Mouse (Mus musculus) heart, embryonic 11.5 days (tissue): ENCODE data around the gene Nxph4. TPM values are rescaled to one million over a fixed set of nuclear protein-coding genes. Genes with fewer than 3 reads are reported as not detected.

Experiments used
- ATAC-seq: fragments of 200-750 bp; cut with Nextera tagmentation; replicated peaks from 2 replicates; pipeline ENCODE4 v1.8.0; 2017; ENCODE audit warnings: moderate library complexity; ENCODE audit not compliant: insufficient number of reproducible peaks, low FRiP score, low TSS enrichment
- H3K27ac ChIP-seq: fragments of 300-500 bp; sonication (generic); 2 replicates; pipeline ENCODE4 v1.5.1; 2014; ENCODE audit warnings: mild to moderate bottlenecking, low read depth, low read length
- H3K27me3 ChIP-seq: fragments of 300-500 bp; sonication (generic); 2 replicates; pipeline ENCODE4 v1.6.1; 2014; ENCODE audit warnings: mild to moderate bottlenecking, low read length, mixed read lengths; ENCODE audit not compliant: control insufficient read depth, insufficient read depth
- H3K36me3 ChIP-seq: fragments of 300-500 bp; sonication (generic); 2 replicates; pipeline ENCODE4 v1.6.1; 2014; ENCODE audit warnings: mild to moderate bottlenecking, low read length, moderate library complexity, mixed read lengths; ENCODE audit not compliant: control insufficient read depth, insufficient read depth
- H3K4me1 ChIP-seq: fragments of 300-500 bp; sonication (generic); 2 replicates; pipeline ENCODE4 v1.6.1; 2014; ENCODE audit warnings: low read length; ENCODE audit not compliant: control insufficient read depth, insufficient read depth
- H3K4me2 ChIP-seq: fragments of 300-500 bp; sonication (generic); 2 replicates; pipeline ENCODE4 v1.6.1; 2014; ENCODE audit warnings: mild to moderate bottlenecking, moderate library complexity
- H3K4me3 ChIP-seq: fragments of 300-500 bp; sonication (generic); 2 replicates; pipeline ENCODE4 v1.5.1; 2014; ENCODE audit warnings: low read depth, low read length
- H3K9ac ChIP-seq: fragments of 300-500 bp; sonication (generic); 2 replicates; pipeline ENCODE4 v1.6.1; 2014; ENCODE audit warnings: mild to moderate bottlenecking, low read depth, low read length, moderate library complexity
- H3K9me3 ChIP-seq: fragments of 300-500 bp; sonication (generic); replicated peaks from 2 replicates; pipeline ENCODE4 v1.6.1; 2016; ENCODE audit warnings: low read length; ENCODE audit not compliant: control insufficient read depth
- WGBS: fragments of 180-500 bp; shearing (Covaris S2); extraction: QIAGEN DNeasy Blood & Tissue Kit; methylation state at CpG from one replicate; pipeline ENCODE4 v1.1.7; 2014; ENCODE audit not compliant: insufficient replicate concordance; 5-methylcytosine and 5-hydroxymethylcytosine counted together
- polyA plus RNA-seq: library from polyadenylated mRNA; unstranded; fragments of >200 nt; fragmentation: Nextera tagmentation; extraction: Ambion mirVana; gene quantifications from 2 replicates; pipeline ENCODE4 v1.2.1, GENCODE M21; 2014

Nxph4 gene
- polyA plus RNA-seq, 1 experiment from 2014 or later, result 0.33 TPM

GRCm38 (mm10) chr10:127511634-127512306 lies 22.6 kb downstream of the Nxph4 start:
- H3K4me2 ChIP-seq, result peak overlapping the region; percentile 94
- peaks cover 89% of the 10 kb centered on the region for H3K27me3 ChIP-seq
- H3K9ac ChIP-seq, result peak overlapping the region; percentile 58; the same call in 1 of the 2 replicates
- H3K36me3 ChIP-seq, result no peaks in the 10 kb centered on the region
- peaks cover 60% of the 10 kb centered on the region for H3K4me1 ChIP-seq
- 1% methylated on average over 45 of the region's 46 CpGs for WGBS
- no peak overlapping the region for H3K27ac ChIP-seq
- no peak for ATAC-seq
- H3K4me3 ChIP-seq, result peak overlapping the region; percentile 49
- H3K9me3 ChIP-seq, result no peaks in the 10 kb centered on the region

GRCm38 (mm10) chr10:127510895-127511617 lies 23.3 kb downstream of the Nxph4 start:
- H3K4me3 ChIP-seq, result peak overlapping the region; percentile 49; the same call in 1 of the 2 replicates
- H3K4me2 ChIP-seq, result peak overlapping the region; percentile 94
- no peak overlapping the region for H3K9ac ChIP-seq
- no peak for ATAC-seq
- 7% methylated on average over 11 of the region's 11 CpGs for WGBS
- H3K36me3 ChIP-seq, result no peaks in the 10 kb centered on the region
- no peak overlapping the region for H3K27ac ChIP-seq
- peaks cover 85% of the 10 kb centered on the region for H3K27me3 ChIP-seq
- H3K9me3 ChIP-seq, result no peaks in the 10 kb centered on the region
- H3K4me1 ChIP-seq, result peaks cover 53% of the 10 kb centered on the region

GRCm38 (mm10) chr10:127509837-127510701 lies 24.3 kb downstream of the Nxph4 start:
- Histone ChIP-seq H3K27me3 (peaks cover 77% of the 10 kb centered on the region), H3K9ac (no peak overlapping the region), H3K9me3 (no peaks in the 10 kb centered on the region), H3K4me1 (peaks cover 50% of the 10 kb centered on the region), H3K4me3 (peak overlapping the region; percentile 47; the same call in 1 of the 2 replicates), H3K4me2 (peak overlapping the region; percentile 81), H3K27ac (no peak overlapping the region), H3K36me3 (no peaks in the 10 kb centered on the region)
- WGBS, result 6% methylated on average over 17 of the region's 17 CpGs
- ATAC-seq, result no peak

DNA sequence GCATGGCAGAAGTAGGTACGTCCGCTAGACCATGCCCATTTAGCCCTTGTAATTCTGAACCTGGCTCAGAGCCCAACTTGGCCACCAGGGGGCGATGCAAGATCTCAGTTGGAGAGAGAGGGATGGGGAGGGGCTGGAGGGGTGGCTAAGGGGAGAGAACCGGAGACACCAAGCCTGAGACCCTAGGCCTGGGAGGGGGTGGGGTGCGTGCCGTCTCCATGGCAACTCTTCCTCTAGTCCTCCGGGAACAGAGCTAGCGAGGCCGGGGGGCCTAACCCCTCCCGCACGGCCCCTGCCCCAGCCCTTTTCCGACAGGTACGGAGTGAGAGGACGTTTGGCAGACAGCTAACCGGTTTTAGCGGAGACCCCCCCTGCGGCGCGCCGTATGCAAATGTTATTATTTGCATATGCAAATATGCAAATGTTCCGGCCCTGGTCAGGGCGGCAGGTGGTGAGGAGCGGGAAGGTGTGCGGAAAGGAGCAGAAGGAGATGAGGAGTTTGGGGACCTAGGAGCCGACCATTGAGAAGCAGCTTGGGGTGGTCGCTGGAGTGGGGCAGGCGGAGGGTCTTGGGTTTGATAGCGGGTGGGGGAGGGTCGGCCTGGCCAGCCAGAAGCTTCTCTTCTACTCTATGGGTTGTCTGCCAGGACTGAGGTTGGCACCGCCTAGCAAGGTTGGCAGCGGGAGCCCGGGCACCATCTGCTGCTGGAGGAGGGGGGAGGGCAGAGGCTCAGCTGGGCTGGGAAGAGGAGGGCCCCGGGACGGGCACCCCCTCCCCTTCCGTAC lies 25.1 kb downstream of the Nxph4 start:
- peak; percentile 14; the same call in 1 of the 2 replicates for ATAC-seq
- Histone ChIP-seq H3K4me2 (peak overlapping the region; percentile 81), H3K27ac (no peak overlapping the region), H3K9ac (peak overlapping the region; percentile 22; the same call in 1 of the 2 replicates), H3K27me3 (peaks cover 69% of the 10 kb centered on the region), H3K36me3 (no peaks in the 10 kb centered on the region), H3K4me3 (peak overlapping the region; percentile 47), H3K9me3 (no peaks in the 10 kb centered on the region), H3K4me1 (peaks cover 41% of the 10 kb centered on the region)
- WGBS, result under 1% methylated on average over 35 of the region's 35 CpGs

- Histone ChIP-seq H3K27me3 (peaks cover 60% of the 10 kb centered on the region), H3K9ac (no peak overlapping the region), H3K36me3 (peaks cover 2% of the 10 kb centered on the region; the same call in 1 of the 2 replicates), H3K27ac (no peak overlapping the region), H3K4me3 (0 out of 2 replicates have a peak overlapping the region, but pooled peaks have one; percentile 47), H3K4me2 (peak overlapping the region; percentile 81), H3K9me3 (no peaks in the 10 kb centered on the region), H3K4me1 (peaks cover 33% of the 10 kb centered on the region)
- no peak for ATAC-seq
- 4% methylated on average over 15 of the region's 15 CpGs for WGBS
These were observed 26.1 kb downstream of the Nxph4 start for GRCm38 (mm10) chr10:127508239-127508638.

DNA sequence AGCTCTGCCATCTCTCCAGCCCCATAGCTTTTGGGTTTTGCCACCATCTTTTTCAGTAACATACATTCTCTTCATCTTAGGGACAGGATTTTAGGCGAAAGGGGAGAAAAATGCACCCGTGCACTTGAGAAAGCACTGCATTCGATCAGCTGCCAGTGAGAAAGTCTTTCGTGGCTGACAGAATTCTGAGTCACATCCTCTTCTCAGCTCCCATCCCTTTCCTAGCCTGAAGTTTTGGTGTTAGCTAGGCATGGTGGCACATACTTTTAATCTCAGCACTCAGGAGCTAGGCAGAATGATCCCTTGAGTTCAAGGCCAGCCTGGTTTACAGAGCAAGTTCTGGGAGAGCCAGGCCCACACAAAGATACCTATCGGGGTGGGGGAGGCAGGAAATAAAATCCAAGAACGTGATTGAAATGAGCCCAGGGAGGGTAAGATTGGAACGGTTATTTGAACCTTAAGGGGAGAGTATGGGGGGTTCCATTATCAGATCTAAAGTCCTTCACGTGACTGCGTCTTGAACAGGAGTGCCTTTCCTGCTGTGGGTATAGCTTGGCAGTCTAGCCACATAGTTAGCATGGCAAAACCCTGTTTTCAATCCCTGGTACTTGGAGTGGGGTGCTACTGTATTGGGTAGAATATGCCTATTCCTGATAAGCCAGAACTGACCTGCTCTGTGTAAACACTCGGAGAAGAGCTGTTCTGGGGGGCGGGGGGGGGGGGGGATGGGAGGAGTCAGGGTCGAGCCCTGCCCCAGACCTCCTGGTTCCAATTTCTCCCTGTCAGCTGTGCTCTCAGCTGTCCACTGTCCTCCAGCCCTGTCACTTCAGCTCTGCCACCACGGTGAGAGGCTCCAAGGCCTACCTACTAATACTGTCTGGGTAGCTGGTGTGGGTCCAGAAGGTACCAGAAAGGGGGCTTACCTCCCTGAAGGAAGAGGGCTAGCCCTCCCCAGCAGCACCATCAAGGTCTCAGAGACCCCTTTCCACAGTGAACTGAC lies 33.2 kb downstream of the Nxph4 start, which contains the start of gene Stac3:
TSS of gene Stac3 (plus strand) at position 793 of the 1,000 bp plus-strand sequence.
- no peak for ATAC-seq
- H3K27ac ChIP-seq, result no peak within 1 kb of the TSS
- H3K36me3 ChIP-seq, result peaks cover 21% of the 10 kb centered on the region
- 65% methylated on average over 13 of the region's 13 CpGs for WGBS
- no peak within 1 kb of the TSS for H3K4me3 ChIP-seq
- H3K4me1 ChIP-seq, result no peaks in the 10 kb centered on the region
- no peaks in the 10 kb centered on the region for H3K27me3 ChIP-seq
- H3K9me3 ChIP-seq, result no peaks in the 10 kb centered on the region
- no peak within 1 kb of the TSS for H3K4me2 ChIP-seq
- 0 out of 2 replicates have a peak within 1 kb of the TSS, but pooled peaks have one; percentile 22 for H3K9ac ChIP-seq

DNA sequence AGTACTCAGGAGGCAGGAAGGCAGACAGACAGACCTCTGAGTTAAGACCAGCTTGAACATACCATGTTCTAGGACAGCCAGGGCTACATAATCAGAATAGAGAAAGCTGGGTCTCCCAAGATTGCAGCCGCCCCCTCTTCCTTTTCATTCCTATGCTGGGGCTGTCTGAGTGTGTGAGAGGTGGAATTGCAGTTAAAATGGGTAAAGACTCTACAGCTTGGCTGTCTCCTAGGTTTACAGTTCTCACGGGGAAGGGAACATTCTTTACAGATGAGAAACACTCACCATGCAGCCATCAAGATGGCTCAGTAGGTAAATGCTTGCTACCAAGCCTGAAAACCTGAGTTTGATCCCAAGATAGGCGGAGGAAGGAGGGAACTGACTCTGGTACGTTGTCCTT lies 34.3 kb downstream of the Nxph4 start:
- H3K27me3 ChIP-seq, result no peaks in the 10 kb centered on the region
- ATAC-seq, result no peak
- H3K9me3 ChIP-seq, result no peaks in the 10 kb centered on the region
- H3K4me1 ChIP-seq, result no peaks in the 10 kb centered on the region
- no peak overlapping the region for H3K9ac ChIP-seq
- no peak overlapping the region for H3K4me2 ChIP-seq
- H3K36me3 ChIP-seq, result peaks cover 28% of the 10 kb centered on the region
- 84% methylated on average over 4 of the region's 4 CpGs for WGBS
- no peak overlapping the region for H3K4me3 ChIP-seq
- no peak overlapping the region for H3K27ac ChIP-seq
